Mouse (Mus musculus) frontal cortex, postnatal 14 days (tissue): ENCODE results near the gene Lrrc20.

Source experiments
- DNase-seq, 2 experiments: peaks; one replicate each; pipeline ENCODE4 v3.0.0; 2022; ENCODE audit warnings: low spot score in 2 of 2

Lrrc20 gene

DNA sequence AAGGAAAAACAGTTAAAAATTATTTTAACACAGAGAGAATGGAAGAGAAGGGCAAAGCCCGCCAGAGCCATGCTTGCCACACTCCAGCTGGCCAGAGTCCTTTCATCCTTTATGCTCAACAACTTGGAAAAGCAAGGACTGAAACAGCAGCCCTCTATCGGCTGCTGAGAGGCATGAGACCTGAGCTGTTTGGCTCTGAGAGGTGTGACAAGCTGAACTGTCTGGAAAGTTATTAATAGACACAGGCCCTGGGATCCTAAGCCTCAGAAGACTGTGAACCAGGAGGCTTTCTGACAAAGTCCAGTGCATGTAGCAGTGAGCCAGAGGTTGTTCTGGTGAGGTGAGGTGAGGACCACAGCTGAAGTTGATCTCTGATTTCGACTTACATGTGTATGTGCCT lies 2.0 kb upstream of the Lrrc20 start:
- DNase-seq, result no peak

DNA sequence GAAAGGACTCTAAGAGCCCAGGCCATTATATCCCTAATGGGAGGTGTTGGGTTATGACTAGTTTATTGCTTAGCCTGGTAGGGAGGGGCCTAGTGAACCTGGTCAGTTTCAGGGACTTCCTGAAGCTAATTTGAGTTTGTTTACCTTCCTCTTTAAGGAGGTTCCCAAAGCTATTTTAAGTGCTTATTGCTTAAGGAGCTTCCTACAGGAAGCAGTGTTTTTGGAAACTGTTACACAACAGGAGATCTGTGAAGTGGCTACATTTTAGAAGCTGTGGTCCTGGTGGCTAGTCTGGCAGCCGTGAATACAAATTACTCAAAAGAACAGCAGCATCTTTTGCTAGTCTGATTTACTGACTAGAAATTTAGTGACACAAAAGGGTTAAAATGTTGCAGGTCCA lies 1.3 kb upstream of the Lrrc20 start:
- DNase-seq, result no peak

DNA sequence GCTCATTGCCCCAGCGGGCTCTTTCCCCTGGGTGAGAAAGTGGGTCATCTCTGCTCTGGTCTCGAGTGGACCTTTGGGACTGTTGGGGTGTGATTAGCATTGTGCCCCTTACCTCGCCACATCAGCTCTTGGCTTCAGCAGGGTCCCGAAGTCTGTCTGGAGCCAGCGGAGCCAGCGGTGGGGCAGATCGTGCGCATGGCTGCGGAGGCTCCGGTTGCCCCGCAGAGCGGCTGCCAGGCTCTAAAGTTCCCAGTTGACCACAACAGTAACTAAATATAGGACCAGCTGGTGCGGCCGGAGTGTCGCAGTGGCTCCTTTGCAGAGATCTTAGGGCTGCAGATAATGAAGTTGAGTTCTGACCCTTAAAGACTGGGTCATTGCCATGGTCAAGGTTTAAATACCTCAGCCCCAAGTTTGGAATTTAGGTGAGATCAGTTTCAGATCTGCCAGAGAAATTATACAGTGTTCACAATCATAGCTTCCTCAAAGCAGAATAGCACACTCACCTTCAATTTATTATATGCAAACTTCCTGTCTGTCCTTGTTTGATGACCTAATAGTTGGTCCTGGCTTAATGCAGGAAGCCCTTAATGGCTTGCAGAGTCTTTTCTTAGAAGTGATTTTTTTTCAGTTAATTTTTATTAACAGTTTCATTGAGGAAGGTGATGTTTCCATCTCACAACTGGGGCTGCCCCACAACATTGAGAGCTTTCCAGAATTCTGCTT lies 1.0 kb downstream of the Lrrc20 start:
- no peak for DNase-seq

DNA sequence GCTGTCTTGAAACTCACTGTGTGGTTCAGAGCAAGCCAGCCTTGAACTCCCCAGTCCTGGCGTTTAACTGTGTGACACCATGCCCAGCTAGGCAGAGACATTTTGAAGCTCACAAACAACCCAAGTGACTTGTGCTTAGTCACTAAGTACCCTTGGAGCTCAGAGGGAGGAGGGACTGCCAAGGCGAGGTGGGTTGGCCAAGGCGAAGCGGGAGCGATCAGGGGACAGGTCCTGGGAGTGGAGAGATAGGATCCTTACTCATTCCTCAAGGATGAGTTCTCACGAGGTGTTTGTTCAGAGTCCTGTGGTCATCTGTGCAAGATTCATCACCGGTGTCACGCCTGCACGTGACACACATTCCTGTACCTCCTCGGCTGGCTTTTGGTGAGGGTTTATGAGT lies 3.9 kb downstream of the Lrrc20 start:
- no peak for DNase-seq

DNA sequence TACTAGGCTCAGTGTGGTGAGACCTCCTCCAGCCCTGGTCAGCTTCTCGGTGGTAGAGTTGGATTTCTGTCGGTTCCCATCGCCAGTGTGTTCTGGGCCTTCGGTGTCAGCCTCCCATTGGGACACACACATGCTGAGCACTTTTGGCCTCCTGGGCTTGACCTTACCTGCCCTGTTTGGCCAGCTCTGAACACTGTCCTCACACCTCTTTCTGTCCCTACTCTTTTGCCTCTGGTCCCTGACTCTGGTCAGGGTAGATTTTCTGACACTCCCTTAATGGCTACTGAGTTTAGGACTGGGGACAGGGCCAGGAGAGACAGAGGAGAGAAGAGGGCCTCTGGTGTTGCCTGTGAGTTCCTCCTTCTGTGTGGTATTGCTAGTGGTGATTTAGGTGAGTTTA lies 4.3 kb downstream of the Lrrc20 start:
- DNase-seq, result no peak

DNA sequence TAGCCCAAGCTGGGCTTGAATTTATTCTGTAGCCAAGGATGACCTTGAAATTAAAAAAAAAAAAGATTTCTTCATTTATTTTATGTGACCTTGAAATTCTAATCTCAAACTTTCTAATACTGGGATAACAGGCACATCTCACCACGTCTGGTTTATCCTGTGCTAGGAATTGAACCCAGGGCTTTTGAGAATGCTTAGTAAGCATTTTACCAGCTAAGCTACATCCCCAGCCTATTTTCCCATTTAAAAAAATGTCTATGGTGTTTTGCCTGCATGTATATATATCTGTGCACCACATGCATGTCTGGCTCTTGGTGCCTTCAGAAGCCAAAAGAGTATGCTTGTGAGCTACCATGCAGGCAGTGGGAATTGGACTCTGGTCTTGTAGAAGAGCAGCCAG lies 4.9 kb downstream of the Lrrc20 start:
- DNase-seq, result no peak

DNA sequence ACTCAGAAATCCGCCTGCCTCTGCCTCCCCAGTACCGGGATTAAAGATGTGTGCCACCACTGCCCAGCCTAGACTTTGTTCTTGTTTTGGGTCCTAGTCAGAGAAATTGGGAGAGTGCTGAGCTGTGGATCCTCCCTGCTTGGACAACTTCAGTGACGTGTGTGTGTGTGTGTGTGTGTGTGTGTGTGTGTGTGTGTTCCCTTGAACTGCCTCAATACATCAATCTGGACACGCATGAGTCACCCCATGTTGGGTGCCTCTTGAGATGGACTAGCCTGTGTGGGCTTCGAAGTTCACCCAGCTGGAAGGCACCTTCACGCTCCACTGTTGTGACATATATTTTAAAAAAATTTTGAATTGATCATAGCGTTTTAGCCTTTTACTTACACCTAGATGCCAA lies 7.2 kb downstream of the Lrrc20 start:
- no peak for DNase-seq

DNA sequence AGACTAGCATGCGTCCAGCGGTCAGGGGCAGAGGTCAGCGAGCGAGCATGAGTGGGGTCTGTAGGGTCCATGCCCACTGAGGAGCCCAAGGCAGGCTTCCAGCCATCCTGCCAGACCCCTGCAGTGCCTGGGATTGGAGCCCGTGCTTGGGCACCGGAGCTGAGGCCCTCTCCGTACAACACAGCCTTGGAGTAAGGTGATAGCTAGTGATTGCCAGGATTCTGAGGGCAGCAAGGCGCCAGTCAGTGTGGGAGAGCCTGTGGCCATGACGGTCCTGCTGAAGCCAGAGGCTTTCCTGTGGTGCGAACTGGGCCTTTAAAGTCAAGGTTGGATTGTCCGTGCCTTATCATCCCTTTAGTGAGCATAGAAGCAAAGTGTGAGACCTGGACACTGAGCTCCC lies 9.2 kb downstream of the Lrrc20 start:
- no peak for DNase-seq

DNA sequence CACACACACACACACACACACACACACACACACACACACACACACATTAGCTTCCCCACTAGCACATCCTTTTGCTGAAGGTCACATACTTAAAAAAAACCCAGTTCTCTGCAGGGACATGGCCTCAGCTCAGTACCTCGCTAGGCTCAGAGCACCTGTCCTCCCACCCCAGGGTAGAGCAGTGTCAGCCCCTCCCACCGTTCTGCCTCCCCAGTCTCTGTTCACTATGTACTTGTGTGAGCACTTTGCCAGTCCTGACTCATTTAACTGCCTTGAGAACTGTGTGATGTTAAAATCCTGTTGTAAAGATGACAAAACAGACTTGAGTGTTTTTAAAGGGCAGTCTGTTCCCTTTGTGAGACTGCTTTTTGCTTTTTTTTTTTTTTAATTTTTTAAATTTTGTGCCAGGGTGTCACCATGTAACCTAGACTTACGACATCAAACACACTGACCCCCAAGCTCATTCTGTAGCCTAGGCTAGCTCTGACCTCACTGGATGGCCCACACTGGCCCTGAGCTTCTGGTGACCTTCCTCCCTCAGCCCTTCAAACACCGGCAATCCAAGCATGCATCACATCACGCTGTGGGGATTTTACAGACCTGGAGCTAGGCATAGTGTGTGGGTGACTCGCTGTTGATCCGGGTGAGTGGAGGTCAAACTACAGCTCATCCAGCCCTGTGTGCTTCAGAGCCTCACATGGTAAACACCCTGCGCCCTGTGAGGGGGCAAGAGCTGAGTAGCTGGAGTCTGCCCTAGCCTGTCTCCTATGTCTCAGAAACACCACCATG lies 11.1 kb downstream of the Lrrc20 start:
- no peak for DNase-seq

DNA sequence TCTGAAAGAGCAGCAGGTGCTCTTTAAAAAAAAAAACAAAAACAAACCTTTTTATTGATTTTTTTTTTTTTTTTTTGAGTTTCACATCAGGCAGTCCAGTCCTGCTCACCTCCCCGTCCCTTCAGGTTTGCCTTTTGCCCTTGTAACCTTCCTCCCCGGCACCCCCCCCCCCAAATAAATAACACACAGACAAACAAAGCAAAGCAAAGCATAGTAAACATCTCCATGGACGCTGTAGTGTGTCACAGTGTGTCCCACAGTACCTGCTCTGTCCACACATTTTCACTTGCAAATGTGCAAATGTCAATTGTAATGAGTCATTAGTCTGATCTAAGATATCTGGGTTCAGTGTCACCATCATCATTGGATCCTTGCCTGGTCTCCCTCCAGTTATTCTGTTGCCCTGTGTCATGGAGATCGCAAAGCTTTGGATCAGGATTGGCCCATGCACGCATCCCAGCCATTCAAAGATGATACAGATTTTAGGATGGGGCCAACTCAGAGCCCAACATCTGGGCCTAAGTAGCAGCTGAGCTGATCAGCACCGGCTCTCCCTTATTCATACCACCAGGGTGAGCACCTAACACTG lies 13.0 kb downstream of the Lrrc20 start:
- no peak for DNase-seq

DNA sequence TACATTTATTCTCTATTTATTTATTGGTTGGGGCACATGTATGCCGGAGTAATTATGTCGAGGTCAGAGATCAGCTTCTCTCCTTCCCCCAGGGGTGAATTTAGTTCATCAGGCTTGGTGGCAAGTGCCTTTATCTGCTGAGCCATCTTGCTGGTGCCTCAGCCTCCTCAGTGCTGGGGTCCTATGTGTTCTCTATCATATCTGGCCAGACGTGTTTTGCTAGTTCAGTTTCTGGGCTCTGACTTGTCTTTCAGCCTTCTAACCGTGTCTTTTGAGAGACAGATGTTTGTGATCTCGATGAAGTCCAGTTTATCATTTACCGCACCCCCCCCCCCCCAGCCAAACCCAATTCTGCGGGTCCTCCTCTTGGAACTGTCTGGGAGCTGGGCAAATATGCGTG lies 16.0 kb downstream of the Lrrc20 start:
- DNase-seq, result no peak

DNA sequence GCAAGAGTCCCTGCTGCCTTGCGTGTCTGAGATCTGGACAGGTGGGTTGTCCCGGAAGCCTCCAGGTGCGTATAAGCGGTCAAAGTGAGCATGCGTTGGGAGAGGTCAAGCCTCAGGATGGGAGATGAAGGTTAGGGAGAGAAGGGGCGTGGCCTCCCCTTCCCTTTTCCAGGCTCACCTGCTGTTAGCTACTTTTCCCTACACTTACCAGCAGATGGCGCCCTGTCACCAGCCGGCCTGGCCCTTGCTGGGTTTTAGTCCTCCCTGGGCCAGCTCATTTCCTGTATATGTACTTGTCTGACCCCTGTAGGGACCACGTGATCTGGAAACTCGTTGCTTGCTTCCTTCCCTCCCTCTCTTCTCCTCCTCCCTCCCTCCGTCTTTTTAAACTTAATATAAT lies 16.4 kb downstream of the Lrrc20 start:
- DNase-seq, result peak; percentile 45 to 59

DNA sequence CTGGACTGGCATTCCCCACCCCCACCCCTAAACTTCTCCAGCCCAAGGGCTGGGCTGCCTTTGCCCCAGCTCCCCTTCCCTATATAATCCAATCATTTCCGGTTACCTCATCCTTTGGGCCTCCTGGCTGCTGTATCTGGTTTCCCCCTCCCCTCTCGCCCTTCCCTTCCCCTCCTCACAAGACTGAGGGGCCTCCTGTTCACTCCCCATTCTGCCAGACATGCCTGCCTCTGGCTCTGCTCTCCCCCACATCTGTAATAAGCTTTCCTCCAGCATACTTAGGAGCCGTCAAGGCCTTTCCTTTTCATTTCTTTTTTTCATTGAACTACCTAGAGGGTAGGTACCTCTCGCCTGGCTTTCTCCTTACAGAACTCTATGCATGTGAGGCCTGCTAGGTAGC lies 19.9 kb downstream of the Lrrc20 start:
- DNase-seq, result no peak

DNA sequence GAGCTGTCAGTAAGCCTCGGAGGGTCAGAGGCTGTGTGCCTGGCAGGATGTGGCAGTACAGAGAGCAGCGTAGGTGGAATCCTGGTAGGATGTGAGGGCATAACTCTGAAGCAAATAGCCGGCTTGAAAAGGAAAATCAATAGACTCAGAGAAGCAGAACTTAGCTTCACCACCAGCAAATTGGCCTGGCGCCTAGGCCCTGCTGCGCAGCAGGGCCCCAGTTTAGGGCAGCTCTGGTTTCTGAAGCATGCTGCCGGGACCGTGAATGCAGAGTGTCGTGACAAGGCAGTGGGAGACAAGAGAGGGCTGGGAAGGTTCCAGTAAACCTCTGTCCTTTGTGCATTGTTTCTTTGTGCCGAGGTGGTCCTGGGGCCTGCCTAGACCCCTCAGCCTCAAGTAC lies 20.6 kb downstream of the Lrrc20 start:
- DNase-seq, result no peak

DNA sequence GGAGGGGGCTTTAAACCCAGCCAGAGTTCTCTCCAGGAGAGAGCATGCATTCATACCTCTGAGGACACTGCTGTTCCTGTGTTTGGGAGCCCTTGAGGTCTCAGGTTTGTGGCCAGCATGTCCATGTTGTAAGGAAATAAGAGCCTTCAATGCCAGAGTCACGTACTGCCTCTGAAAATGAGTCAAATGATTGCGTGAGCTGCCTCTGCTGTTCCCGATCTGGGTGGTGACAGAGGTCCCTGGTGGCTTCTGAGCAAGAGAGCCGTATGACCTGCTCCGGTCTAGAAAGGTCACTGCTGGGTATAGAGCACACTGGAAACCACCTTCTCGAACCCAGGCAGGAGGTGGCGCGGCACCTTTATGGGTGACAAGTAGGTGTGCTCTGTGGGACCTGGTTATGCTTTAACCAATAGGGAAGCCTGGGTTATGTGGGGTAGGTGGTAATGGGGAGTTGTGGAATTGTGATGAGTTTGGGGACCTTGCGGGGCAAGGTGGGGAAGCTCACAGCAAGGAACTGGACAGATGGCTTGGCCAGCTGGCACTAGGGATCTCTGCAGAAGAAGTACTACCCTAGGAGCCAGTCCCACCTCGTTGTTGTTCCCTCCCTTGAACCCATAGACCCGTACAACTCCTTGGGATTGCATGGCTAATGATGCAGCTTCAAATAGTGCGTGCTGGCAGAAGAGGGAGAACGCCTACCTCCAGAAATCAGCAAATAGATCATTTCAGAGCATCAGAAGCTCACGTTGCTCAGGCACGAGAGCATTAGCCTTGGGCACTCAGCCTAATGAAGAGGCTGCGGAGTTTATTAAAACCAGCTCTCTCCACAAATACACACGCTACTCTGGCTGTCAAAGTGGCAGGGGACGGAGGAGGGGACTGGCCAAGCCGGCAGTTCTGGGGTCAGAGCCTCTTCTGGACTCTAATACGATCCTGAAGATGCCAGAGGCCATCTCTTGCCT lies 24.2 kb downstream of the Lrrc20 start:
- DNase-seq, result no peak

DNA sequence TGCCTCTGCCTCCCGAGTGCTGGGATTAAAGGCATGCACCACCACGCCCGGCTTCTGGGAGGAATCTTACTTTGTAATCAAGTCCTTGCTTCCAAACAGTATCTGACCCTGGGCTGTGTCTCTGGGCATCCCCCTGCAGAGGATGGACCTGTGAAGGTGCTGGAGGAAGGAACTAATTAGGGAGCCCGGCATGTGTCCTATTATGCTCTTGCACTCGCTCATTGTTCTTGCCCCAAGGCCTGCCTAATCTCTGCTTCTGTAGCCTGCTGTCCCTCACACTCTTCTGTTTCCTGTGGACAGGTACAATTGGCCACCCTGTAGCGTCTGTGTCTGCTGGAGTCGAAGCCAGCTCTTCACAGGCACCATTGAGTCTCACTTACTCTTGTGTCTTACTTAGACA lies 25.2 kb downstream of the Lrrc20 start:
- DNase-seq, result no peak

DNA sequence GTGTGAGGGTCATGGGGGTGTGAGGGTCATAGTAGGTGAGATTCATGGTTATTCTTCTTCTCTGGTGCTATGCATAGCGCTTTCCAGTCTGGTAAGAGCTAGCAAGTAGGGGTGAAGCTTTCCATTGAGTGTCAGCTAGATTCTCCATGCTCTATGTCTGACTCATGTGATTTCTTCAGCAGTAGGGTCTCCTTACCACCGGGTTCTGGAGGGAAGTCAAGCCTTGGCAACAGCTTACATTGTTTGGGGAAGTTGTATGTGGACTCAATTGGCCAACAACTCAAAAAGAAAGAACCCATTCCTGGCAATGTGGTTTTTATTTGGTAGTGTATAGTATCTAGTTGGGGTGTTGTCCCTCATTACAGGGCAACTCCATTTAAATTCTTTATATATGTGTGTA lies 28.5 kb downstream of the Lrrc20 start:
- no peak for DNase-seq

DNA sequence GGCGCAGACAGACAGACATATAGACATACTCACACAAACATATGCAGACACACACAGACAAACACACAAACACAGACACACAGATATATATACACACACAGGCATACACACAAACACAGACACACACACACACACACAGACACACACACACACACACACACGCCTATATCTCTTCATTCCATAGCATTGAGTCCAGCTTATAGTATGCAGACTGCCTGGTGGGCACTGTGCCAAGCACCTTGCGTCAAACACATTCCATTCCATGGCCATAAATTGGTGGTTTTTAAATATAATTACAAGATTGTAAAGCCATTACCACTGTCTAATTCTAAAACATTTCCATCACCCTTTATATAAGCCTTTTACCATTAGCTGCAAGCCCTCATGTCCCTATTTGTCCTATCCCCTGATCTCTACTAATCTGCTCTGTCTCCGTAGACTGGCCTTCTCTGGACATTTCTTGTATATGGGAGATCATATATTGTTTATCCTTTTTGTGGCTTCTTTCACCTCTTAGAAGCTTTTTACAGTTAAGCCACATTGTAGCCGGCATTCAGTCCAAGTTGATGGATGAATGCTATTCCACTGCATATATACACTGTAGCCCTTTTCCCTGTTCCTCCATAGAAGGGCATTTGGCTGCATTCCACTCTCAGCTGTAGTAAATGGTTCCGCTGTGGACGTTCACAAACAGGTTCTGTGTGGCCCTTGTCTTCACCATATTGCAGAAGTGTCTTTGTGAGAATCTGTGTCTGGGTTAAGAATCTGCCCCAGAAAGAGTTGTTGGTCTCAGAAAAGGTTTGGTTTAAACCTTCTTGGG lies 31.0 kb downstream of the Lrrc20 start:
- DNase-seq, result no peak

DNA sequence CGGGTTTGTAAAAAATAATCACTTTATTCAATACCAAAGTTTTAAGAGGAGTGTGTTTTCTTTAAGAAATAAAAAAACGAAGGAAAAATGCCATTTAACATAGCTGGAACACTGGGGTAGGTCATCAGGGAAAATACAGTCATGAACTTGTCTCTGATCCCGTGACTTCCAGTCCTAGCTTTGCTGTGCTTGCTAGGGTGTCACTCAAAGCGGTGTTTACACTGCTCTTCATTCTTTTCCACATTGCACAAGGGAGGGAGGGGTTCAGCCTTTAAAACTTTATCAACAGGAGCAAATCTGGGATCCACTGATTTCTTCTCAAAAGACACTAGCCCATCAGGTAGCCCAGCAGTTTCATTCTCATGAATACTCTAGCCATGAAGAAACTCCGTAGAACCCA lies 34.3 kb downstream of the Lrrc20 start:
- no peak for DNase-seq

DNA sequence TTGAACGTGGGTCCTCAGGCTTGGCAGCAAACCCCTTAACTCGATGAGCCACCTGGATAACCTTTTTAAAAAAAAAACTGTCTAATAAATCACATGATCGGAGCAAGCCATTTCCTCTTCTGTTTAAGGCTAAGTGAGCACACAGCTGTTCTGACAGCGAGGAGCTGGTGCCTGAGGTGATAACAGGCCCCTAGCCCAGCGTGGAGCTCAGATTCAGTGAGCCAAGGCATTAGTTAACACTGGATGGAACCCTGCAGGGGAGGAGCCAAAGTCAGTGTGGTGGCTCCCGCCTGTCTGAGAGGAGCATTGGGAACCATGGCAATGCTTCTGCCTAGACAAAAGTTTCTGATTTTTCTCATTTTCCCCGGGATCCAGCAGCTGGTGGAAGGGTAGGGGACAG lies 35.2 kb downstream of the Lrrc20 start:
- no peak for DNase-seq

DNA sequence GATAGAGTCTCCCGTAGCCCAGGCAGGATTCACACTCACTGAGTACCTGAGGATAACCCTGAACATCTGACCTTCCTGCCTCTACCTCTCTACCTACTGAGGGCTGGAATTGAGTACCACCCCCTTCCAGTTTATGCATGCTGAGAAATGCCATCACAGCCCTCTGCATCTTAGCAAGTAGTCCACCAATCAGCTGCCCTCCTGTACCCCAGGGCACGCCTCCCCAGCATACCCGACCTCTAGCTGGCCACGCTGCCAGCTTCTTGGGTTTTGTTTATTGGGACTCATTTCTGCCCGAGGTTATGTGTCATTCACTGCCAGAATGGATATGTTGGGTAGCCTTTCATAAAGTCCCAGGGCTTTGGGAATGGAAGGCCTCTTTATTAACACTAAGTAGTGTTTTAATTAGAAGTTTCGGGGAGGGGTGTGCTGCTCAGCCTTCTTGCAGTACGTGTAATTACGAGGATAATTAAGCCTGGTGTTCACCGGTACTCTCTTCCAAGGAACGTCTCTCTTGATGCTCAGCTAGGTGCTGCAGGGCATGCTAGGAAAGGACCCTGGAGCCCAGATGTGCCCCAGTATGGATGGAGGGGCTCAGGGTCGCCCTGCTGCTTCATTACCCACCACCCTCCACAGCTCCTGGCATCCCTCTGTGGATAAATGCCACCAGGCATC lies 36.8 kb downstream of the Lrrc20 start:
- no peak for DNase-seq
